Comparison of ENCODE assay signal across 23 mouse cellular contexts in the genomic region with DNA sequence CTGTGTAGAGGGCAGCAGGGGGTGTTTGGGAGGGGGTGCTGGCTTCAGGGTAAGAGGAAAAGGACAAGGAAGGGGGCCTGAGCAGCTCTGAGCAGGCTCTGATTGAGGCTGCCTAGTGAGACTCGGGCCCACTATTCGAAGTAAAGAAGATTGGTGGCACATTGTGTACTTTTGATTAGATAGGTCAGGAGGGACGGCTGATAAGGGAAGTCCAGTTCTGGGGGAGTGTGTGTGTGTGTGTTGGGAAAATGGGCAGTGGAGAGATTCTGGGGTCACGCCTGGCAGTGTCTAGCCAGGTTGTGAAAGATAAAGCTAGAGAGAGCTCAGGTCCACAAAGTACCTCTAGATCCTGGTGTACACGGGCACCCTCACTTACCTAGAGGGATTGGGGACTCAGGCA. TPM values are rescaled to one million over a fixed set of nuclear protein-coding genes. Genes with fewer than 3 reads are reported as not detected.
DNase-seq lines count a peak whose midpoint lies in the region; ATAC-seq and TF ChIP-seq lines count a peak whose summit lies in the region.
"Had no signal": no experiment of that assay in that cellular context is flagged by ENCODE, and none has a peak within 500 bp of the region (broad histone marks: within the 10 kb centered on the region; RNA-seq: fewer than 3 reads in every experiment).

No protein-coding gene starts in this region.

- no peak for ATAC-seq in liver, embryonic 16.5 days (ENCODE audit: low read depth)
- no peak for ATAC-seq in liver, embryonic 11.5 days (replicated peaks; ENCODE audit: low FRiP score)
- ATAC-seq in intestine, embryonic 15.5 days, result peak; percentile 21
- peak; percentile 24; the same call in 1 of the 2 replicates for ATAC-seq in intestine, postnatal 0 days
- peak; percentile 42; the same call in 1 of the 2 replicates for ATAC-seq in stomach, embryonic 16.5 days (ENCODE audit: insufficient read depth, low FRiP score)
- ATAC-seq: forebrain, embryonic 15.5 days; hindbrain, embryonic 16.5 days had no signal

- 33% methylated on average over 5 of the region's 5 CpGs for WGBS in liver, embryonic 16.5 days (ENCODE audit: insufficient replicate concordance)
- WGBS in liver, embryonic 11.5 days, result 36% methylated on average over 5 of the region's 5 CpGs
- WGBS in intestine, embryonic 15.5 days, result 71% methylated on average over 5 of the region's 5 CpGs
- 39% methylated on average over 5 of the region's 5 CpGs for WGBS in intestine, postnatal 0 days
- WGBS in stomach, embryonic 16.5 days, result 46% methylated on average over 5 of the region's 5 CpGs

- no peak for TF ChIP-seq CTCF in intestine, postnatal 0 days (IDR thresholded peaks at IDR 0.05; ENCODE audit: low read depth)

- no peak for DNase-seq in liver, embryonic 11.5 days (ENCODE audit: low spot score)
- DNase-seq in retina, embryonic 14.5 days (ENCODE audit: low spot score), result no peak
- DNase-seq in urinary bladder, adult 18-20 months (ENCODE audit: low spot score in 2 of 2), result no peak
- DNase-seq: adrenal gland, adult 8-10 months; adrenal gland, postnatal 36 days; cerebellum, adult 2 months; cerebellum, postnatal 14 days; embryo, embryonic 11 days; gastrocnemius, postnatal 14 days; heart, postnatal 4 days had no signal

- H3K9ac ChIP-seq in liver, embryonic 16.5 days (ENCODE audit: low read depth, low read length), result peak overlapping the region; percentile 2; the same call in 1 of the 2 replicates
- no peak overlapping the region for H3K9ac ChIP-seq in liver, embryonic 11.5 days (ENCODE audit: low read depth, low read length)
- H3K9ac ChIP-seq in intestine, embryonic 15.5 days, result no peak overlapping the region
- no peak overlapping the region for H3K9ac ChIP-seq in intestine, postnatal 0 days (ENCODE audit: low read depth, low read length)
- H3K9ac ChIP-seq in stomach, embryonic 16.5 days (ENCODE audit: low read length), result no peak overlapping the region
- H3K9ac ChIP-seq: embryonic facial prominence, embryonic 15.5 days; forebrain, embryonic 15.5 days; heart, embryonic 13.5 days; hindbrain, embryonic 12.5 days had no signal

- H3K27ac ChIP-seq in liver, embryonic 16.5 days (ENCODE audit: low read length), result no peak overlapping the region
- H3K27ac ChIP-seq in liver, embryonic 11.5 days (ENCODE audit: low read depth, low read length), result no peak overlapping the region
- no peak overlapping the region for H3K27ac ChIP-seq in intestine, embryonic 15.5 days
- H3K27ac ChIP-seq in intestine, postnatal 0 days (ENCODE audit: low read depth, low read length), result no peak overlapping the region; the same call in 1 of the 2 replicates
- H3K27ac ChIP-seq in stomach, embryonic 16.5 days (ENCODE audit: low read length), result no peak overlapping the region
- H3K27ac ChIP-seq: embryonic facial prominence, embryonic 15.5 days; forebrain, embryonic 15.5 days; heart, embryonic 13.5 days; hindbrain, embryonic 12.5 days had no signal

- H3K4me1 ChIP-seq in liver, embryonic 16.5 days (ENCODE audit: control insufficient read depth, low read depth, low read length), result peaks cover 8% of the 10 kb centered on the region
- H3K4me1 ChIP-seq in liver, embryonic 11.5 days (replicated peaks; ENCODE audit: control insufficient read depth, insufficient read depth, low read length), result peaks cover 5% of the 10 kb centered on the region
- peaks cover 12% of the 10 kb centered on the region for H3K4me1 ChIP-seq in intestine, embryonic 15.5 days (replicated peaks)
- H3K4me1 ChIP-seq in intestine, postnatal 0 days (replicated peaks; ENCODE audit: control insufficient read depth, insufficient read depth, low read length), result peaks cover 5% of the 10 kb centered on the region; the same call in 1 of the 2 replicates
- peaks cover 14% of the 10 kb centered on the region for H3K4me1 ChIP-seq in stomach, embryonic 16.5 days (ENCODE audit: control insufficient read depth, insufficient read depth, low read length)
- H3K4me1 ChIP-seq: embryonic facial prominence, embryonic 15.5 days; forebrain, embryonic 15.5 days; hindbrain, embryonic 12.5 days had no signal

- no peak overlapping the region for H3K4me2 ChIP-seq in liver, embryonic 16.5 days (ENCODE audit: low read depth, low read length)
- no peak overlapping the region for H3K4me2 ChIP-seq in liver, embryonic 11.5 days
- H3K4me2 ChIP-seq in intestine, embryonic 15.5 days (replicated peaks), result no peak overlapping the region
- H3K4me2 ChIP-seq in intestine, postnatal 0 days (replicated peaks; ENCODE audit: low read depth), result no peak overlapping the region
- H3K4me2 ChIP-seq in stomach, embryonic 16.5 days (ENCODE audit: low read depth, low read length), result no peak overlapping the region
- H3K4me2 ChIP-seq: embryonic facial prominence, embryonic 15.5 days; forebrain, embryonic 15.5 days; heart, embryonic 13.5 days; hindbrain, embryonic 12.5 days had no signal

- no peak overlapping the region for H3K4me3 ChIP-seq in liver, embryonic 16.5 days (ENCODE audit: low read depth, low read length)
- no peak overlapping the region for H3K4me3 ChIP-seq in liver, embryonic 11.5 days (ENCODE audit: low read depth, low read length)
- no peak overlapping the region for H3K4me3 ChIP-seq in intestine, embryonic 15.5 days (replicated peaks)
- H3K4me3 ChIP-seq in intestine, postnatal 0 days (ENCODE audit: low read depth, low read length), result no peak overlapping the region
- H3K4me3 ChIP-seq in stomach, embryonic 16.5 days (replicated peaks; ENCODE audit: low read length), result no peak overlapping the region
- H3K4me3 ChIP-seq: embryonic facial prominence, embryonic 15.5 days; forebrain, embryonic 15.5 days; heart, embryonic 13.5 days; hindbrain, embryonic 12.5 days had no signal

- H3K9me3 ChIP-seq in liver, embryonic 16.5 days (replicated peaks; ENCODE audit: control insufficient read depth, low read length), result no peaks in the 10 kb centered on the region
- no peaks in the 10 kb centered on the region for H3K9me3 ChIP-seq in liver, embryonic 11.5 days (ENCODE audit: control insufficient read depth, low read length)
- no peaks in the 10 kb centered on the region for H3K9me3 ChIP-seq in intestine, embryonic 15.5 days
- no peaks in the 10 kb centered on the region for H3K9me3 ChIP-seq in intestine, postnatal 0 days (ENCODE audit: control insufficient read depth)
- no peaks in the 10 kb centered on the region for H3K9me3 ChIP-seq in stomach, embryonic 16.5 days (replicated peaks; ENCODE audit: control insufficient read depth, low read length)
- H3K9me3 ChIP-seq: embryonic facial prominence, embryonic 15.5 days; forebrain, embryonic 15.5 days; heart, embryonic 13.5 days; hindbrain, embryonic 12.5 days had no signal

- H3K36me3 ChIP-seq in liver, embryonic 16.5 days (ENCODE audit: control insufficient read depth, insufficient read depth), result peaks cover 2% of the 10 kb centered on the region; the same call in 1 of the 2 replicates
- peaks cover 6% of the 10 kb centered on the region; the same call in 1 of the 2 replicates for H3K36me3 ChIP-seq in liver, embryonic 11.5 days (ENCODE audit: control insufficient read depth, insufficient read depth, low read length)
- peaks cover 22% of the 10 kb centered on the region for H3K36me3 ChIP-seq in intestine, embryonic 15.5 days
- peaks cover 49% of the 10 kb centered on the region for H3K36me3 ChIP-seq in intestine, postnatal 0 days (ENCODE audit: control insufficient read depth, insufficient read depth)
- H3K36me3 ChIP-seq in stomach, embryonic 16.5 days (ENCODE audit: control insufficient read depth, insufficient read depth, low read length), result peaks cover 33% of the 10 kb centered on the region; the same call in 1 of the 2 replicates

- no peaks in the 10 kb centered on the region for H3K27me3 ChIP-seq in liver, embryonic 16.5 days (ENCODE audit: control insufficient read depth, insufficient read depth, low read depth, low read length)
- no peaks in the 10 kb centered on the region; the same call in 1 of the 2 replicates for H3K27me3 ChIP-seq in liver, embryonic 11.5 days (replicated peaks; ENCODE audit: control insufficient read depth, insufficient read depth, low read length)
- no peaks in the 10 kb centered on the region for H3K27me3 ChIP-seq in intestine, embryonic 15.5 days (replicated peaks)
- no peaks in the 10 kb centered on the region for H3K27me3 ChIP-seq in intestine, postnatal 0 days (replicated peaks; ENCODE audit: control insufficient read depth, insufficient read depth, low read length)
- no peaks in the 10 kb centered on the region for H3K27me3 ChIP-seq in stomach, embryonic 16.5 days (ENCODE audit: control insufficient read depth, insufficient read depth, low read length)
- H3K27me3 ChIP-seq: embryonic facial prominence, embryonic 15.5 days; forebrain, embryonic 15.5 days; heart, embryonic 13.5 days; hindbrain, embryonic 12.5 days had no signal

RNA-seq across cellular contexts. Expression of a gene that starts 14.7 kb away (rescaled TPM):
- 15.8 and 16.7 TPM in 2 replicates for polyA plus RNA-seq in liver, embryonic 16.5 days (2015; fragmentation: Nextera tagmentation; extraction: Ambion mirVana)
- polyA plus RNA-seq in liver, embryonic 11.5 days (2014; fragmentation: Nextera tagmentation; extraction: Ambion mirVana), result 16.6 and 20.7 TPM in 2 replicates
- polyA plus RNA-seq in intestine, embryonic 15.5 days (2015; fragmentation: Nextera tagmentation; extraction: Ambion mirVana), result 38.0 and 41.5 TPM in 2 replicates
- polyA plus RNA-seq in intestine, postnatal 0 days (2015; fragmentation: Nextera tagmentation; extraction: Ambion mirVana), result 27.4 and 32.2 TPM in 2 replicates
- polyA plus RNA-seq in stomach, embryonic 16.5 days (2015; fragmentation: Nextera tagmentation; extraction: Ambion mirVana), result 39.9 and 41.3 TPM in 2 replicates

RNA-seq across cellular contexts. Expression of a gene that starts 15.4 kb away (rescaled TPM):
- 0.55 and 0.61 TPM in 2 replicates for polyA plus RNA-seq in liver, embryonic 16.5 days (2015; fragmentation: Nextera tagmentation; extraction: Ambion mirVana)
- polyA plus RNA-seq in liver, embryonic 11.5 days (2014; fragmentation: Nextera tagmentation; extraction: Ambion mirVana), result 0.18 and 0.29 TPM in 2 replicates
- polyA plus RNA-seq in intestine, embryonic 15.5 days (2015; fragmentation: Nextera tagmentation; extraction: Ambion mirVana), result 4.6 and 6.1 TPM in 2 replicates
- 16.4 and 23.0 TPM in 2 replicates for polyA plus RNA-seq in intestine, postnatal 0 days (2015; fragmentation: Nextera tagmentation; extraction: Ambion mirVana)
- polyA plus RNA-seq in stomach, embryonic 16.5 days (2015; fragmentation: Nextera tagmentation; extraction: Ambion mirVana), result 0.83 and 1.2 TPM in 2 replicates
- polyA plus RNA-seq: gonadal fat pad, adult 2 months; heart, postnatal 0 days had no signal

RNA-seq across cellular contexts. Expression of a gene that starts 17.7 kb away (rescaled TPM):
- polyA plus RNA-seq in liver, embryonic 16.5 days (2015; fragmentation: Nextera tagmentation; extraction: Ambion mirVana), result 285 and 295 TPM in 2 replicates
- polyA plus RNA-seq in liver, embryonic 11.5 days (2014; fragmentation: Nextera tagmentation; extraction: Ambion mirVana), result 70.1 and 81.4 TPM in 2 replicates
- 4.8 and 5.2 TPM in 2 replicates for polyA plus RNA-seq in intestine, embryonic 15.5 days (2015; fragmentation: Nextera tagmentation; extraction: Ambion mirVana)
- polyA plus RNA-seq in intestine, postnatal 0 days (2015; fragmentation: Nextera tagmentation; extraction: Ambion mirVana), result 0.07 and 0.21 TPM in 2 replicates
- polyA plus RNA-seq in stomach, embryonic 16.5 days (2015; fragmentation: Nextera tagmentation; extraction: Ambion mirVana), result 12.0 and 12.4 TPM in 2 replicates

RNA-seq across cellular contexts. Expression of a gene that starts 38.3 kb away (rescaled TPM):
- polyA plus RNA-seq in liver, embryonic 16.5 days (2015; fragmentation: Nextera tagmentation; extraction: Ambion mirVana), result not detected in 2 replicates
- polyA plus RNA-seq in liver, embryonic 11.5 days (2014; fragmentation: Nextera tagmentation; extraction: Ambion mirVana), result not detected in 2 replicates
- polyA plus RNA-seq in intestine, embryonic 15.5 days (2015; fragmentation: Nextera tagmentation; extraction: Ambion mirVana), result 0.78 and 1.2 TPM in 2 replicates
- polyA plus RNA-seq in intestine, postnatal 0 days (2015; fragmentation: Nextera tagmentation; extraction: Ambion mirVana), result 6.8 TPM in 2 replicates
- 0.08 and 0.10 TPM in 2 replicates for polyA plus RNA-seq in stomach, embryonic 16.5 days (2015; fragmentation: Nextera tagmentation; extraction: Ambion mirVana)
- polyA plus RNA-seq: embryonic facial prominence, embryonic 11.5 days; embryonic facial prominence, embryonic 15.5 days; forebrain, embryonic 11.5 days; forebrain, embryonic 15.5 days; gonadal fat pad, adult 2 months; heart, embryonic 13.5 days; heart, postnatal 0 days; hindbrain, embryonic 12.5 days had no signal

RNA-seq across cellular contexts. Expression of a gene that starts 39.7 kb away (rescaled TPM):
- not detected in 2 replicates for polyA plus RNA-seq in liver, embryonic 16.5 days (2015; fragmentation: Nextera tagmentation; extraction: Ambion mirVana)
- polyA plus RNA-seq in liver, embryonic 11.5 days (2014; fragmentation: Nextera tagmentation; extraction: Ambion mirVana), result not detected in 2 replicates
- polyA plus RNA-seq in intestine, embryonic 15.5 days (2015; fragmentation: Nextera tagmentation; extraction: Ambion mirVana), result not detected in 2 replicates
- not detected in 2 replicates for polyA plus RNA-seq in intestine, postnatal 0 days (2015; fragmentation: Nextera tagmentation; extraction: Ambion mirVana)
- polyA plus RNA-seq in stomach, embryonic 16.5 days (2015; fragmentation: Nextera tagmentation; extraction: Ambion mirVana), result not detected in 2 replicates
- polyA plus RNA-seq: cerebellum, adult 2 months; embryonic facial prominence, embryonic 11.5 days; embryonic facial prominence, embryonic 15.5 days; forebrain, embryonic 11.5 days; forebrain, embryonic 15.5 days; gonadal fat pad, adult 2 months; heart, embryonic 13.5 days; heart, postnatal 0 days; hindbrain, embryonic 12.5 days; hindbrain, embryonic 16.5 days had no signal

Comparison
In these comparisons a context has a peak if more than half of its experiments do, and no peak if none do; other contexts are left out.
1. ATAC-seq: peak in intestine, embryonic 15.5 days (single experiment), intestine, postnatal 0 days (single experiment) and stomach, embryonic 16.5 days (single experiment); none in liver, embryonic 16.5 days (single experiment) and liver, embryonic 11.5 days (single experiment).